In the genomic region with DNA sequence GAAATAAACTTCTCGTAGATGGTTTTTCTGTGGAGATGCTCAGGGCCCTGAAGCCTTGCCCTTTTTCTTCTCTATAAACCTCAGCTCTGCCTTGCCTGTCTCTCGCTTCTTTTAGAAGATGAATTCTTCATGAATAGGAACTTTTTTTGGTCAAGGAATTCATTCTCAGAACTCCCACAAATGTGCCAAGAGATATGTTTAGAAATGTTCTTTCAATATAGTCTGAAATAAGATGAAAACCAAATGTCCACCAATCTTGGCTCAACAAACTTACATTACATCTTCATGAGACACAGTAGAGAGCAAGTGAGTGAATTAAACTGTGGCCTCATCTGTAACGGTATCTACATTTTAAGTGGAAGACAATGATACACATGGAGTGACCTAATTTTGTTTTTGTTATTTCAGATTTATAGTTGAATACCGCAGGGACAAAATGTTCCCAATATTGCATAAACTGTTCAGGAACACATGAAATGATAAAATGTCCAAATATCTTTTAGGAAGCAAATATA, we compare ENCODE assay signal across 15 mouse cellular contexts.
"Had no signal": no experiment of that assay in that cellular context is flagged by ENCODE, and none has a peak within 500 bp of the region (broad histone marks: within the 10 kb centered on the region; RNA-seq: fewer than 3 reads in every experiment).

No protein-coding gene starts in this region.

- ATAC-seq: intestine, postnatal 0 days; liver, embryonic 12.5 days; midbrain, embryonic 16.5 days had no signal

- H3K4me1 ChIP-seq: limb, embryonic 15.5 days; liver, embryonic 12.5 days; neural tube, embryonic 13.5 days had no signal

- H3K4me2 ChIP-seq: limb, embryonic 15.5 days; liver, embryonic 12.5 days; midbrain, embryonic 12.5 days; neural tube, embryonic 13.5 days had no signal

- H3K9me3 ChIP-seq: limb, embryonic 15.5 days; liver, embryonic 12.5 days had no signal

- DNase-seq: kidney, adult 9 months; kidney, postnatal 10 days; kidney, postnatal 4 days; left cerebral cortex, postnatal 4 days; lung, postnatal 10 days; retina, postnatal 1 day; thymus, adult 18-20 months; thymus, postnatal 14 days had no signal

- H3K27me3 ChIP-seq: limb, embryonic 15.5 days; liver, embryonic 12.5 days; neural tube, embryonic 13.5 days had no signal

- H3K27ac ChIP-seq: layer of hippocampus, adult 2 months; limb, embryonic 15.5 days; liver, embryonic 12.5 days; midbrain, embryonic 12.5 days; neural tube, embryonic 13.5 days had no signal

- H3K4me3 ChIP-seq: layer of hippocampus, adult 2 months; limb, embryonic 15.5 days; liver, embryonic 12.5 days; midbrain, embryonic 12.5 days; neural tube, embryonic 13.5 days had no signal

- H3K36me3 ChIP-seq: limb, embryonic 15.5 days; liver, embryonic 12.5 days; midbrain, embryonic 12.5 days; neural tube, embryonic 13.5 days had no signal

- H3K9ac ChIP-seq: limb, embryonic 15.5 days; liver, embryonic 12.5 days; midbrain, embryonic 12.5 days; neural tube, embryonic 13.5 days had no signal
